Mouse (Mus musculus): ENCODE measurements at regions not wholly inside any gene's neighbourhood (a gene's known extent, or its start where the extent isn't known, plus 50 kb on each side); places are given as distances from the start of the nearest gene placed in this dataset. TPM values are rescaled to one million over a fixed set of nuclear protein-coding genes. Genes with fewer than 3 reads are reported as not detected.

Small RNA genes in the stretch of these regions (microRNA-seq; reads per million reads assigned to microRNA genes)
- gene Mir6420, result not detected

All from hindbrain, embryonic 12.5 days (tissue).